Comparison of ENCODE assay signal across 9 mouse cellular contexts in genomic region chr7:101427736-101428135, GRCm38 (mm10). TPM values are rescaled to one million over a fixed set of nuclear protein-coding genes. Genes with fewer than 3 reads are reported as not detected.
DNase-seq lines count a peak whose midpoint lies in the region; ATAC-seq and TF ChIP-seq lines count a peak whose summit lies in the region.
"Had no signal": no experiment of that assay in that cellular context is flagged by ENCODE, and none has a peak within 500 bp of the region (broad histone marks: within the 10 kb centered on the region; RNA-seq: fewer than 3 reads in every experiment).

No protein-coding gene starts in this region.

- H3K27me3 ChIP-seq in forebrain, embryonic 11.5 days (ENCODE audit: control insufficient read depth, insufficient read depth, low read length), result no peaks in the 10 kb centered on the region
- peaks cover 6% of the 10 kb centered on the region; the same call in 1 of the 2 replicates for H3K27me3 ChIP-seq in forebrain, embryonic 12.5 days
- H3K27me3 ChIP-seq in liver, postnatal 0 days (ENCODE audit: insufficient read depth, low read length), result no peaks in the 10 kb centered on the region
- peaks cover 31% of the 10 kb centered on the region; the same call in 1 of the 2 replicates for H3K27me3 ChIP-seq in liver, embryonic 12.5 days (replicated peaks)
- no peaks in the 10 kb centered on the region for H3K27me3 ChIP-seq in small intestine, adult 2 months (ENCODE audit: control insufficient read depth, insufficient read depth, low read length)
- H3K27me3 ChIP-seq: hindbrain, embryonic 15.5 days had no signal

- no peak overlapping the region for H3K9ac ChIP-seq in forebrain, embryonic 11.5 days (ENCODE audit: low read length)
- no peak overlapping the region for H3K9ac ChIP-seq in forebrain, embryonic 12.5 days
- H3K9ac ChIP-seq in liver, postnatal 0 days (replicated peaks), result no peak overlapping the region
- no peak overlapping the region for H3K9ac ChIP-seq in liver, embryonic 12.5 days
- H3K9ac ChIP-seq: hindbrain, embryonic 15.5 days had no signal

- H3K9me3 ChIP-seq in forebrain, embryonic 11.5 days (ENCODE audit: control insufficient read depth, low read length), result no peaks in the 10 kb centered on the region
- no peaks in the 10 kb centered on the region for H3K9me3 ChIP-seq in forebrain, embryonic 12.5 days
- no peaks in the 10 kb centered on the region for H3K9me3 ChIP-seq in liver, postnatal 0 days (ENCODE audit: low read length)
- H3K9me3 ChIP-seq in liver, embryonic 12.5 days (replicated peaks), result no peaks in the 10 kb centered on the region
- H3K9me3 ChIP-seq: hindbrain, embryonic 15.5 days had no signal

- 12% methylated on average over 2 of the region's 2 CpGs for WGBS in forebrain, embryonic 11.5 days
- WGBS in forebrain, embryonic 12.5 days, result 17% methylated on average over 2 of the region's 2 CpGs
- WGBS in liver, postnatal 0 days (ENCODE audit: insufficient replicate concordance), result 13% methylated on average over 2 of the region's 2 CpGs
- 9% methylated on average over 2 of the region's 2 CpGs for WGBS in liver, embryonic 12.5 days (ENCODE audit: insufficient replicate concordance)
- 11% methylated on average over 2 of the region's 2 CpGs for WGBS in small intestine, adult 2 months

- TF ChIP-seq CTCF in liver, postnatal 0 days (IDR thresholded peaks at IDR 0.05; ENCODE audit: low read depth), result peak; percentile 92
- TF ChIP-seq CTCF in small intestine, adult 2 months (IDR thresholded peaks at IDR 0.05; ENCODE audit: extremely low read depth, insufficient read length, insufficient replicate concordance, low read depth, low read length), result peak; percentile 82; the same call in 1 of the 2 replicates

- TF ChIP-seq EP300 in liver, postnatal 0 days (IDR thresholded peaks at IDR 0.05; ENCODE audit: low read depth), result no peak

- no peak overlapping the region for H3K27ac ChIP-seq in forebrain, embryonic 11.5 days (ENCODE audit: low read depth, low read length)
- H3K27ac ChIP-seq in forebrain, embryonic 12.5 days, result no peak overlapping the region
- H3K27ac ChIP-seq in liver, postnatal 0 days (ENCODE audit: low read depth), result no peak overlapping the region
- H3K27ac ChIP-seq in liver, embryonic 12.5 days, result no peak overlapping the region
- H3K27ac ChIP-seq in small intestine, adult 2 months (ENCODE audit: insufficient read depth, low read depth, low read length), result no peak overlapping the region
- H3K27ac ChIP-seq: hindbrain, embryonic 15.5 days had no signal

- TF ChIP-seq POLR2A in small intestine, adult 2 months (IDR thresholded peaks at IDR 0.05; ENCODE audit: low read depth, low read length), result no peak

- 0 out of 2 replicates have a peak, but pooled peaks cover 3% of the 10 kb centered on the region for H3K4me1 ChIP-seq in forebrain, embryonic 11.5 days (replicated peaks; ENCODE audit: control insufficient read depth, insufficient read depth, low read length)
- peaks cover 20% of the 10 kb centered on the region for H3K4me1 ChIP-seq in forebrain, embryonic 12.5 days
- no peaks in the 10 kb centered on the region for H3K4me1 ChIP-seq in liver, postnatal 0 days (ENCODE audit: insufficient read depth)
- no peaks in the 10 kb centered on the region for H3K4me1 ChIP-seq in liver, embryonic 12.5 days
- H3K4me1 ChIP-seq in small intestine, adult 2 months (ENCODE audit: control insufficient read depth, insufficient read depth, insufficient read length, low read length), result no peaks in the 10 kb centered on the region

- DNase-seq in forebrain, embryonic 11.5 days (ENCODE audit: low spot score), result peak; percentile 63
- peak; percentile 48 for DNase-seq in liver, postnatal 0 days
- peak; percentile 50 for DNase-seq in MN1 (ENCODE audit: low spot score)
- no peak for DNase-seq in cerebellum, adult 9-10 months

- H3K4me3 ChIP-seq in forebrain, embryonic 11.5 days (ENCODE audit: low read depth, low read length), result no peak overlapping the region
- no peak overlapping the region for H3K4me3 ChIP-seq in forebrain, embryonic 12.5 days (replicated peaks)
- no peak overlapping the region for H3K4me3 ChIP-seq in liver, postnatal 0 days (ENCODE audit: low read depth, low read length)
- no peak overlapping the region for H3K4me3 ChIP-seq in liver, embryonic 12.5 days
- no peak overlapping the region for H3K4me3 ChIP-seq in small intestine, adult 2 months (ENCODE audit: low read depth, low read length)
- H3K4me3 ChIP-seq: hindbrain, embryonic 15.5 days had no signal

- no peaks in the 10 kb centered on the region for H3K36me3 ChIP-seq in forebrain, embryonic 11.5 days (ENCODE audit: control insufficient read depth, insufficient read depth, low read length)
- no peaks in the 10 kb centered on the region for H3K36me3 ChIP-seq in forebrain, embryonic 12.5 days (replicated peaks)
- H3K36me3 ChIP-seq in liver, postnatal 0 days (replicated peaks; ENCODE audit: insufficient read depth, low read length), result no peaks in the 10 kb centered on the region
- no peaks in the 10 kb centered on the region for H3K36me3 ChIP-seq in liver, embryonic 12.5 days
- no peaks in the 10 kb centered on the region for H3K36me3 ChIP-seq in small intestine, adult 2 months (ENCODE audit: control insufficient read depth, insufficient read depth, low read length)
- H3K36me3 ChIP-seq: hindbrain, embryonic 15.5 days had no signal

- H3K4me2 ChIP-seq in forebrain, embryonic 11.5 days (ENCODE audit: low read depth, low read length, severe bottlenecking), result no peak overlapping the region
- no peak overlapping the region for H3K4me2 ChIP-seq in forebrain, embryonic 12.5 days
- no peak overlapping the region for H3K4me2 ChIP-seq in liver, postnatal 0 days (ENCODE audit: low read depth, low read length)
- H3K4me2 ChIP-seq in liver, embryonic 12.5 days, result no peak overlapping the region
- H3K4me2 ChIP-seq: hindbrain, embryonic 15.5 days had no signal

- no peak for ATAC-seq in forebrain, embryonic 11.5 days (replicated peaks; ENCODE audit: low FRiP score)
- no peak for ATAC-seq in forebrain, embryonic 12.5 days (ENCODE audit: low FRiP score)
- no peak for ATAC-seq in liver, postnatal 0 days
- no peak for ATAC-seq in liver, embryonic 12.5 days
- peak; percentile 36; the same call in 1 of the 2 replicates for ATAC-seq in frontal cortex, adult (ENCODE audit: low TSS enrichment)

RNA-seq across cellular contexts. Expression of gene Pde2a, which starts 6.2 kb away (rescaled TPM):
- polyA plus RNA-seq in forebrain, embryonic 11.5 days (2014; fragmentation: Nextera tagmentation; extraction: Ambion mirVana), result 18.6 and 22.7 TPM in 2 replicates
- 23.1 and 25.7 TPM in 2 replicates for polyA plus RNA-seq in forebrain, embryonic 12.5 days (2016; fragmentation: Nextera tagmentation; extraction: Ambion mirVana)
- 14.8 and 15.8 TPM in 2 replicates for polyA plus RNA-seq in liver, postnatal 0 days (2015; fragmentation: Nextera tagmentation; extraction: Ambion mirVana)
- polyA plus RNA-seq in liver, embryonic 12.5 days (2016; fragmentation: Nextera tagmentation; extraction: Ambion mirVana), result 11.9 and 12.0 TPM in 2 replicates
- polyA plus RNA-seq in small intestine, adult 2 months (2012; rRNA removed), result 11.4 and 17.6 TPM in 2 replicates

RNA-seq across cellular contexts. Expression of gene Gm45837, which starts 17.1 kb away (rescaled TPM):
- polyA plus RNA-seq in forebrain, embryonic 11.5 days (2014; fragmentation: Nextera tagmentation; extraction: Ambion mirVana), result not detected in 2 replicates
- not detected in 2 replicates for polyA plus RNA-seq in forebrain, embryonic 12.5 days (2016; fragmentation: Nextera tagmentation; extraction: Ambion mirVana)
- polyA plus RNA-seq in liver, postnatal 0 days (2015; fragmentation: Nextera tagmentation; extraction: Ambion mirVana), result not detected in 2 replicates
- not detected in 2 replicates for polyA plus RNA-seq in liver, embryonic 12.5 days (2016; fragmentation: Nextera tagmentation; extraction: Ambion mirVana)
- polyA plus RNA-seq in small intestine, adult 2 months (2012; rRNA removed), result 0.51 TPM in 1 of 2 replicates, not detected in the other
- polyA plus RNA-seq: hindbrain, embryonic 15.5 days had no signal
